8 mouse cellular contexts compared by ENCODE assay signal in genomic region chr1:86464875-86465224, GRCm38 (mm10). TPM values are rescaled to one million over a fixed set of nuclear protein-coding genes. Genes with fewer than 3 reads are reported as not detected.
DNase-seq lines count a peak whose midpoint lies in the region; ATAC-seq and TF ChIP-seq lines count a peak whose summit lies in the region.
"Had no signal": no experiment of that assay in that cellular context is flagged by ENCODE, and none has a peak within 500 bp of the region (broad histone marks: within the 10 kb centered on the region; RNA-seq: fewer than 3 reads in every experiment).

No protein-coding gene starts in this region.

- TF ChIP-seq CTCF in lung, postnatal 0 days (IDR thresholded peaks at IDR 0.05) = no peak
- TF ChIP-seq CTCF in heart, postnatal 0 days (IDR thresholded peaks at IDR 0.05; ENCODE audit: low read depth) = no peak
- no peak for TF ChIP-seq CTCF in stomach, postnatal 0 days (IDR thresholded peaks at IDR 0.05; ENCODE audit: low read depth)

- ATAC-seq in lung, postnatal 0 days = peak; percentile 57
- ATAC-seq in heart, postnatal 0 days (ENCODE audit: insufficient read depth, low read depth) = no peak
- no peak for ATAC-seq in limb, embryonic 12.5 days (ENCODE audit: insufficient number of reproducible peaks, insufficient read depth, low FRiP score, low TSS enrichment, low read depth)
- no peak for ATAC-seq in stomach, postnatal 0 days (ENCODE audit: low FRiP score, low TSS enrichment)

- H3K36me3 ChIP-seq in lung, postnatal 0 days (ENCODE audit: insufficient read depth, low read length) = no peaks in the 10 kb centered on the region
- H3K36me3 ChIP-seq in heart, postnatal 0 days (replicated peaks; ENCODE audit: control insufficient read depth, insufficient read depth, low read length) = no peaks in the 10 kb centered on the region
- H3K36me3 ChIP-seq in limb, embryonic 12.5 days = no peaks in the 10 kb centered on the region
- H3K36me3 ChIP-seq in stomach, postnatal 0 days (ENCODE audit: control insufficient read depth, insufficient read depth, low read length) = no peaks in the 10 kb centered on the region

- no peaks in the 10 kb centered on the region for H3K27me3 ChIP-seq in lung, postnatal 0 days (replicated peaks; ENCODE audit: insufficient read depth, low read length)
- H3K27me3 ChIP-seq in heart, postnatal 0 days (ENCODE audit: control insufficient read depth, insufficient read depth, low read length) = no peaks in the 10 kb centered on the region
- no peaks in the 10 kb centered on the region for H3K27me3 ChIP-seq in limb, embryonic 12.5 days
- H3K27me3 ChIP-seq in stomach, postnatal 0 days (ENCODE audit: control insufficient read depth, insufficient read depth, low read length) = no peaks in the 10 kb centered on the region

- no peak overlapping the region for H3K9ac ChIP-seq in lung, postnatal 0 days (replicated peaks; ENCODE audit: low read depth)
- no peak overlapping the region; the same call in 1 of the 2 replicates for H3K9ac ChIP-seq in heart, postnatal 0 days (replicated peaks; ENCODE audit: low read depth, low read length)
- H3K9ac ChIP-seq in limb, embryonic 12.5 days (replicated peaks) = no peak overlapping the region; the same call in 1 of the 2 replicates
- H3K9ac ChIP-seq in stomach, postnatal 0 days (ENCODE audit: low read length) = peak overlapping the region; percentile 38; the same call in 1 of the 2 replicates

- peak overlapping the region; percentile 81 for H3K27ac ChIP-seq in lung, postnatal 0 days (ENCODE audit: low read length)
- peak overlapping the region; percentile 83 for H3K27ac ChIP-seq in heart, postnatal 0 days (ENCODE audit: low read depth)
- peak overlapping the region; percentile 95 for H3K27ac ChIP-seq in limb, embryonic 12.5 days
- peak overlapping the region; percentile 80 for H3K27ac ChIP-seq in stomach, postnatal 0 days (replicated peaks)

- 39% methylated on average over 4 of the region's 4 CpGs for WGBS in lung, postnatal 0 days
- 32% methylated on average over 4 of the region's 4 CpGs for WGBS in heart, postnatal 0 days
- 26% methylated on average over 4 of the region's 4 CpGs for WGBS in limb, embryonic 12.5 days
- 38% methylated on average over 4 of the region's 4 CpGs for WGBS in stomach, postnatal 0 days

- no peak overlapping the region for H3K4me2 ChIP-seq in lung, postnatal 0 days (replicated peaks; ENCODE audit: low read depth, low read length)
- no peak overlapping the region for H3K4me2 ChIP-seq in heart, postnatal 0 days (ENCODE audit: low read depth, low read length)
- no peak overlapping the region for H3K4me2 ChIP-seq in limb, embryonic 12.5 days
- no peak overlapping the region for H3K4me2 ChIP-seq in stomach, postnatal 0 days (replicated peaks; ENCODE audit: low read depth)

- no peaks in the 10 kb centered on the region for H3K9me3 ChIP-seq in lung, postnatal 0 days (ENCODE audit: low read length)
- no peaks in the 10 kb centered on the region for H3K9me3 ChIP-seq in heart, postnatal 0 days (replicated peaks; ENCODE audit: control insufficient read depth, low read length)
- H3K9me3 ChIP-seq in limb, embryonic 12.5 days = no peaks in the 10 kb centered on the region; the same call in 1 of the 2 replicates
- H3K9me3 ChIP-seq in stomach, postnatal 0 days (ENCODE audit: control insufficient read depth, low read length) = no peaks in the 10 kb centered on the region

- no peak overlapping the region for H3K4me3 ChIP-seq in lung, postnatal 0 days (ENCODE audit: low read depth, low read length)
- H3K4me3 ChIP-seq in heart, postnatal 0 days (ENCODE audit: low read depth, low read length) = no peak overlapping the region
- no peak overlapping the region for H3K4me3 ChIP-seq in limb, embryonic 12.5 days (replicated peaks)
- no peak overlapping the region for H3K4me3 ChIP-seq in stomach, postnatal 0 days (ENCODE audit: low read depth, low read length)

- peaks cover 4% of the 10 kb centered on the region; the same call in 1 of the 2 replicates for H3K4me1 ChIP-seq in lung, postnatal 0 days (ENCODE audit: insufficient read depth, low read depth, low read length)
- peaks cover 4% of the 10 kb centered on the region; the same call in 1 of the 2 replicates for H3K4me1 ChIP-seq in heart, postnatal 0 days (ENCODE audit: control insufficient read depth, insufficient read depth)
- H3K4me1 ChIP-seq in limb, embryonic 12.5 days (replicated peaks) = peaks cover 11% of the 10 kb centered on the region
- peaks cover 2% of the 10 kb centered on the region; the same call in 1 of the 2 replicates for H3K4me1 ChIP-seq in stomach, postnatal 0 days (replicated peaks; ENCODE audit: control insufficient read depth, insufficient read depth)

- no peak for TF ChIP-seq EP300 in lung, postnatal 0 days (IDR thresholded peaks at IDR 0.05)
- TF ChIP-seq EP300 in heart, postnatal 0 days (IDR thresholded peaks at IDR 0.05; ENCODE audit: low read depth) = no peak
- no peak for TF ChIP-seq EP300 in stomach, postnatal 0 days (optimal IDR thresholded peaks at IDR 0.05)

- no peak for DNase-seq in lung, postnatal 0 days (ENCODE audit: low spot score)
- no peak for DNase-seq in lung, postnatal 25 days (ENCODE audit: low spot score)
- no peak for DNase-seq in heart, postnatal 0 days (ENCODE audit: low spot score)
- DNase-seq in stomach, postnatal 0 days (ENCODE audit: low spot score) = no peak
- no peak for DNase-seq in right cerebral cortex, postnatal 25 days
- no peak for DNase-seq in spleen, adult 18-20 months

RNA-seq across cellular contexts. Expression of gene Tex44, which starts 38.7 kb away (rescaled TPM):
- polyA plus RNA-seq in lung, postnatal 0 days (2015; fragmentation: Nextera tagmentation; extraction: Ambion mirVana) = not detected in 2 replicates
- not detected in 2 replicates for total RNA-seq in heart, postnatal 0 days (2014; rRNA removed; ENCODE audit: low replicate concordance)
- polyA plus RNA-seq in heart, postnatal 0 days (2015; fragmentation: Nextera tagmentation; extraction: Ambion mirVana) = not detected in 2 replicates
- not detected in 2 replicates for polyA plus RNA-seq in limb, embryonic 12.5 days (2016; fragmentation: Nextera tagmentation; extraction: Ambion mirVana)
- not detected in 2 replicates for polyA plus RNA-seq in stomach, postnatal 0 days (2015; fragmentation: Nextera tagmentation; extraction: Ambion mirVana)
- total RNA-seq: heart, postnatal 10 days had no signal

RNA-seq across cellular contexts. Expression of gene Nmur1, which starts 38.8 kb away (rescaled TPM):
- 1.3 and 2.1 TPM in 2 replicates for polyA plus RNA-seq in lung, postnatal 0 days (2015; fragmentation: Nextera tagmentation; extraction: Ambion mirVana)
- total RNA-seq in heart, postnatal 0 days (2014; rRNA removed; ENCODE audit: low replicate concordance) = 0.31 TPM in 1 of 2 replicates, not detected in the other
- not detected in 2 replicates for polyA plus RNA-seq in heart, postnatal 0 days (2015; fragmentation: Nextera tagmentation; extraction: Ambion mirVana)
- not detected in 2 replicates for polyA plus RNA-seq in limb, embryonic 12.5 days (2016; fragmentation: Nextera tagmentation; extraction: Ambion mirVana)
- 0.52 and 0.56 TPM in 2 replicates for polyA plus RNA-seq in stomach, postnatal 0 days (2015; fragmentation: Nextera tagmentation; extraction: Ambion mirVana)
- total RNA-seq: heart, postnatal 10 days had no signal
